Mouse (Mus musculus): ENCODE data around the gene Mnd1. TPM values are rescaled to one million over a fixed set of nuclear protein-coding genes. Genes with fewer than 3 reads are reported as not detected.

Mnd1 gene
- polyA plus RNA-seq, 1 experiment from 2014 or later: 10.5 TPM

DNA sequence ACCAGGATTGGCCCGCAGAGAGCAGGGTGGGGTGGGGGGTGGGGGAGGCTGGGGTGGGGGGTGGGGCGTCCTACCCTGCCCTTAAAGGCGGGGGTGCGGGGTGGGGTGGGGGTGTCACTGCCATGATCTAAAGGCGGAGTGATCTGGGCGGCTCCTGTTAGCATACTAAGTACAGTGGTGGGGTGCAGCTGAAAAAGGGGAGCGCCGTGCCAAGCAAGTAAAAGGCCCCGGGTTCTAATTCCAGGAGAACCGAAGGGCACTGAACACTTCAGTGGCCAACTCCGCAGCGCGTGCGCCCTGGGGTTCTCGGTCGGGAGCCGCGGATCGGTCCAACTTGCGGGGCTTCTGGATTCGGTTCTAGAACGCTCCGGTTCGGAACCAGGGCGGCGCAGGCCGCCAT is 440 bp downstream of the Mnd1 start:
- Histone ChIP-seq H3K36me3 (replicated peaks) (peaks cover 13% of the 10 kb centered on the region), H3K27ac (no peak overlapping the region), H3K9ac (peak overlapping the region; percentile 66), H3K9me3 (no peaks in the 10 kb centered on the region), H3K4me3 (replicated peaks) (peak overlapping the region; percentile 52), H3K4me2 (peak overlapping the region; percentile 94), H3K4me1 (peaks cover 12% of the 10 kb centered on the region; the same call in 1 of the 2 replicates), H3K27me3 (no peaks in the 10 kb centered on the region)
- 0% methylated on average over 27 of the region's 27 CpGs for WGBS
- ATAC-seq (ENCODE audit: low FRiP score): peak; percentile 25

DNA sequence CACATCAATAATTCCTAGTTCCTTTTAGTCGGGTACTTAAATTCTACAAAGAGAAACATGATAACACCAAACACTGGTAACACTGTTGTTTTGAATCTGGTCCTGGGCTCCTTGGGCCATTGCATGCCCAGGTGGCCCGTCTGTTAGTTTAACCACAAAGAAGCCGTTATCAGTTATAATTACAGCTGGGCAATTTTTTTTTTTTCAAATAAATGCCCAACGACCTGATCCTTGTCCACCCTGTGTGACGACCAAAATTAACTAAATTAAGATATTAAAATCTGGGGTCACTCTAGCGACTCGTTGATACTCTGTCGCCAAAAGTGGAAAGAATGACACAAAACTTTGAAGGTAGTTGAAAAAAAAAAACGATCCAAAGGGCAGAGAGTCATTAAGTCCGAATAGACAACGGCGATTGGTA is 855 bp downstream of the Mnd1 start:
- no peak overlapping the region for H3K9ac ChIP-seq
- H3K4me2 ChIP-seq: peak overlapping the region; percentile 94
- no peak overlapping the region for H3K27ac ChIP-seq
- H3K27me3 ChIP-seq: no peaks in the 10 kb centered on the region
- 13% methylated on average over 12 of the region's 12 CpGs for WGBS
- H3K4me1 ChIP-seq: peaks cover 12% of the 10 kb centered on the region; the same call in 1 of the 2 replicates
- no peak for ATAC-seq (ENCODE audit: low FRiP score)
- H3K9me3 ChIP-seq: no peaks in the 10 kb centered on the region
- peak overlapping the region; percentile 52 for H3K4me3 ChIP-seq (replicated peaks)
- peaks cover 8% of the 10 kb centered on the region for H3K36me3 ChIP-seq (replicated peaks)

DNA sequence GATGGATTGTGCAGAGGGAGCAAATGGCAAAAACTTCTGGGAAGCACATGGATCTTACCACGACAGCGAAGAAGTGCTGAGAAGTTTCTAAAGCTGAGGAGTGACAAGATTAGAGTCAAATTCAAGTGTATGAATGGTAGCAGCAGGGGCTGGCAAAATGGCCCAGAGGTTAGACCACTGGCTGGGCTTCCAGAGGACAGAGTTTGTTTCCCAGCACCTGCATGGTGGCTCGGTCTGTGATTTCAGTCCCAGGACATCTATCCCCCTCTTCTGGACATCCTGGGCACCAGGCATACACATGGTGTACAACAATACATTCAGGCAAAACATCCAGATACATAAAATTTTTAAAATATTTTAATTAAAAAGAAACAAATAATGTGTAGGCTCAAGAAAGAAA is 5.8 kb downstream of the Mnd1 start:
- Histone ChIP-seq H3K9me3 (no peaks in the 10 kb centered on the region), H3K36me3 (replicated peaks) (no peaks in the 10 kb centered on the region), H3K4me3 (replicated peaks) (no peak overlapping the region), H3K27me3 (no peaks in the 10 kb centered on the region), H3K4me1 (0 out of 2 replicates have a peak, but pooled peaks cover 3% of the 10 kb centered on the region), H3K27ac (no peak overlapping the region), H3K9ac (no peak overlapping the region), H3K4me2 (no peak overlapping the region)
- 97% methylated on average over 3 of the region's 3 CpGs for WGBS
- ATAC-seq (ENCODE audit: low FRiP score): no peak

DNA sequence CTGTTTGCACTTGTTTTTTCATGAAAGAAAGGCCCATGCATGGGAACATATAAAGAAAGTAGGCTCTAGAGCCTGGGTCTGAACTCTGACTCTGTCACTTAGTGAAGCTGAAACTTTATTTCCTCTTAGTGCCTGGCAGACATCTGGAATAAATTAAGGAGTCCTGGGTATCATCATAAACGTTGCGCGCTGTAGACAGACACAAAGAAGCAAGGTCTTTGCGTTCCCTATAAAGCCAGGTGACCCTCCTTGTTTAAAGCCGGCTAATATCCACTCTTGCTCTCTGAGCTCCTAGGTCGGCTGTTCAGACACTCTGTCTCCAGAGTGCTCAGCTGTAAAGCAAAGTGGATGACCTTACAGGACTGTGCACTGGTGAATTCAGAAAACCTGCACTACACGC is 14.6 kb downstream of the Mnd1 start:
- 86% methylated on average over 7 of the region's 7 CpGs for WGBS

DNA sequence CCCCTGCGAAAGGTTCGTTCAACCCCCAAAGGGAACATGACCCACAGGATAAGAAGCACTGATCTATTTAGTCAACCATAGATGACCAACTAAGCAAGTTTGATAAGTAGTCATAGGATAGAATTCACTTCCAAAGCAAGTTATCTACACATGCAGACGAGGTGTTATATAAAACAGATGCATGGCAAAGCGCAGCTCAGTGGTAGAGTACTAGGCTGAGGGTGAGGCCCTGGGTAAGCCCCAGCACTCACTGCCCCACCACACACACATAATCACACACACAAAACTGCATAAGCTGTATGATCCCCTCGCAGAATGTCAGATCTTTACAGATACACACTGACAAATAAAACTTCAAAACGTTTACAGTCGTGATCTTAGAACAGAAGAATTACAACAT is 19.1 kb downstream of the Mnd1 start:
- WGBS: 86% methylated on average over 7 of the region's 7 CpGs

More for the DNA sequence above, 14.6 kb downstream of the Mnd1 start:
- no peak overlapping the region for H3K9ac ChIP-seq
- no peaks in the 10 kb centered on the region for H3K36me3 ChIP-seq (replicated peaks)
- H3K27me3 ChIP-seq: no peaks in the 10 kb centered on the region
- H3K4me2 ChIP-seq: no peak overlapping the region
- no peaks in the 10 kb centered on the region for H3K4me1 ChIP-seq
- H3K4me3 ChIP-seq (replicated peaks): no peak overlapping the region
- no peaks in the 10 kb centered on the region for H3K9me3 ChIP-seq
- ATAC-seq (ENCODE audit: low FRiP score): no peak
- H3K27ac ChIP-seq: no peak overlapping the region

DNA sequence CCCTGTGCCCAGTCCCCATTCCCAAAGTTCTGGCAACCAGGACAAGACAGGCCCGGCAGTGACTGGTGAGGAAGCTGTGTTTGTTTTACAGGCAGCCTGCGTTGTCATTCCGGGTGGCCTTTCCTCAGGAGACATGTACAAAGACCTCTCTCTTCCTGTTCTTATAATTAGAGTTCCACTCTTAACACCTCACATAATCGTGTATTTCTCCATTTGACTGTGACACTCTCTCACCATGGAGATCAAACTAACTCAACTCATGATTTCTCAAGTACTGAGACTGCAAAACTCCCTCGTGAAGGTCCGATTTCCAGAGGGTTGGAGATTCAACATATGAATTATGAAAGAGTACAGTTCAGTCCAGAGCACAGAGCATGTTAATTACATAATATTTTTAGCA is 19.7 kb downstream of the Mnd1 start:
- no peak overlapping the region for H3K27ac ChIP-seq
- no peak overlapping the region for H3K9ac ChIP-seq
- H3K4me2 ChIP-seq: no peak overlapping the region
- H3K36me3 ChIP-seq (replicated peaks): no peaks in the 10 kb centered on the region
- no peaks in the 10 kb centered on the region for H3K27me3 ChIP-seq
- H3K9me3 ChIP-seq: no peaks in the 10 kb centered on the region
- 81% methylated on average over 6 of the region's 6 CpGs for WGBS
- no peak for ATAC-seq (ENCODE audit: low FRiP score)
- no peak overlapping the region for H3K4me3 ChIP-seq (replicated peaks)
- no peaks in the 10 kb centered on the region for H3K4me1 ChIP-seq

More for the DNA sequence above, 19.1 kb downstream of the Mnd1 start:
- Histone ChIP-seq H3K27me3 (no peaks in the 10 kb centered on the region), H3K36me3 (replicated peaks) (no peaks in the 10 kb centered on the region), H3K4me1 (no peaks in the 10 kb centered on the region), H3K9ac (no peak overlapping the region), H3K9me3 (no peaks in the 10 kb centered on the region), H3K4me2 (no peak overlapping the region), H3K4me3 (replicated peaks) (no peak overlapping the region), H3K27ac (no peak overlapping the region)
- no peak for ATAC-seq (ENCODE audit: low FRiP score)

DNA sequence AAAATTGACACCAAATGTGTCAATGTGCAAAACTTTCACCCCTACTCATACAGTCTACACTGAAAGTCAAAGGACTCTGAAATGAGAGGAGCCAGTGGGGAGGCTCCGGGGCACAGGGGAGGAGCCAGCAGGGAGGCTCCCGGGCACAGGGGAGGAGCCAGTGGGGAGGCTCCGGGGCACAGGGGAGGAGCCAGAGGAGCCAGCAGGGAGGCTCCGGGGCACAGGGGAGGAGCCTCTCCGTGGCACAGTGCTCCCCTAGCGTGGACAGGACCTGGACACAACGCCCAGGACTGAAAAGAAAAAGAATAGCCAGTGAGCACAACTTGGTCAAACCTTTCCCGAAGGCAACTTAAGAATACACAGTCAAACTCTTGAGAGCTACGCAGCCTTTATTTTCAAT is 20.2 kb downstream of the Mnd1 start:
- H3K27me3 ChIP-seq: no peaks in the 10 kb centered on the region
- H3K9me3 ChIP-seq: no peaks in the 10 kb centered on the region
- H3K36me3 ChIP-seq (replicated peaks): no peaks in the 10 kb centered on the region
- H3K4me2 ChIP-seq: no peak overlapping the region
- no peak overlapping the region for H3K27ac ChIP-seq
- H3K4me3 ChIP-seq (replicated peaks): no peak overlapping the region
- H3K4me1 ChIP-seq: no peaks in the 10 kb centered on the region
- peak; percentile 53; the same call in 1 of the 2 replicates for ATAC-seq (ENCODE audit: low FRiP score)
- no peak overlapping the region for H3K9ac ChIP-seq
- WGBS: 26% methylated on average over 9 of the region's 9 CpGs

DNA sequence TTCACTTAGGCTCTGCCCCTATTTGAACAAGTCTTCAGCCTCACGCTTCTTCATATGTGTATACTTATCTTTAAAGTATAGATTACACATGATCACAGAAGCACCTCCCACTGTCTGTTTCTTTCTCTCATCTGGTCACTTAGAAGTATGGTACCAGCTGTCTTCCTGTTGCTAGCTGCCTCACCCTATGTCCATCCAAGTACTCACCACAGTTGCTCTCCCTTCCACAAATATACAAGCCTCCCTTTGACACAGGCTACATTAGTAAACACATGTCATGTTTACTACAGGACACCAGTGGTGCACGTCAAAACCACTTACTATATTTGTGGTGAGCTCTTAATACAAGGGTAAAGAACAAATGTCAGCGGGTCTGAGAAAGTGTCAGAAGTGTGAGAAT is 24.2 kb downstream of the Mnd1 start:
- no peaks in the 10 kb centered on the region for H3K27me3 ChIP-seq
- ATAC-seq (ENCODE audit: low FRiP score): no peak
- no peak overlapping the region for H3K27ac ChIP-seq
- no peak overlapping the region for H3K4me3 ChIP-seq (replicated peaks)
- no peak overlapping the region for H3K4me2 ChIP-seq
- WGBS: 92% methylated on average over 3 of the region's 3 CpGs
- H3K9ac ChIP-seq: no peak overlapping the region
- no peaks in the 10 kb centered on the region for H3K9me3 ChIP-seq
- no peaks in the 10 kb centered on the region for H3K4me1 ChIP-seq
- H3K36me3 ChIP-seq (replicated peaks): no peaks in the 10 kb centered on the region

DNA sequence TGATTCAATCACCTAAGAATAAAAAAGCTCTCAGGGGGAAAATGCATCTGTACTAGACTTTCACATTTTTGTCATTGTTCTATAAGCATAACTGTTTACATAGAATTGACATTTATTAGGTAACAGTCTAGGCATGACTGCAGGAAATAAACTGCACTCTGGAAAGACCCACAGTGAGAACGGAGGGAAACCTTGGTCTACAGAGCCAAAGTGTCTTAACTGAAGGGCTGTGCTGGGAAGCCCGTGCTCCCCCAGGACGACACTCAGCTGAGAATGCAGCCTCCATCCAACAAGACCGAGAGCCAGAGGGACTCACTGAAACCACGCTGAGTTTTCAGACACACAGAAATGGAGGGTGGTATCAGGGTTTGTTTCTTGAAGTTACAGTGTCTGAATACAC is 24.8 kb downstream of the Mnd1 start:
- H3K9ac ChIP-seq: no peak overlapping the region
- no peaks in the 10 kb centered on the region for H3K9me3 ChIP-seq
- ATAC-seq (ENCODE audit: low FRiP score): no peak
- H3K27me3 ChIP-seq: no peaks in the 10 kb centered on the region
- WGBS: 82% methylated on average over 5 of the region's 5 CpGs
- H3K4me3 ChIP-seq (replicated peaks): no peak overlapping the region
- no peak overlapping the region for H3K27ac ChIP-seq
- no peaks in the 10 kb centered on the region for H3K4me1 ChIP-seq
- no peak overlapping the region for H3K4me2 ChIP-seq
- no peaks in the 10 kb centered on the region for H3K36me3 ChIP-seq (replicated peaks)

DNA sequence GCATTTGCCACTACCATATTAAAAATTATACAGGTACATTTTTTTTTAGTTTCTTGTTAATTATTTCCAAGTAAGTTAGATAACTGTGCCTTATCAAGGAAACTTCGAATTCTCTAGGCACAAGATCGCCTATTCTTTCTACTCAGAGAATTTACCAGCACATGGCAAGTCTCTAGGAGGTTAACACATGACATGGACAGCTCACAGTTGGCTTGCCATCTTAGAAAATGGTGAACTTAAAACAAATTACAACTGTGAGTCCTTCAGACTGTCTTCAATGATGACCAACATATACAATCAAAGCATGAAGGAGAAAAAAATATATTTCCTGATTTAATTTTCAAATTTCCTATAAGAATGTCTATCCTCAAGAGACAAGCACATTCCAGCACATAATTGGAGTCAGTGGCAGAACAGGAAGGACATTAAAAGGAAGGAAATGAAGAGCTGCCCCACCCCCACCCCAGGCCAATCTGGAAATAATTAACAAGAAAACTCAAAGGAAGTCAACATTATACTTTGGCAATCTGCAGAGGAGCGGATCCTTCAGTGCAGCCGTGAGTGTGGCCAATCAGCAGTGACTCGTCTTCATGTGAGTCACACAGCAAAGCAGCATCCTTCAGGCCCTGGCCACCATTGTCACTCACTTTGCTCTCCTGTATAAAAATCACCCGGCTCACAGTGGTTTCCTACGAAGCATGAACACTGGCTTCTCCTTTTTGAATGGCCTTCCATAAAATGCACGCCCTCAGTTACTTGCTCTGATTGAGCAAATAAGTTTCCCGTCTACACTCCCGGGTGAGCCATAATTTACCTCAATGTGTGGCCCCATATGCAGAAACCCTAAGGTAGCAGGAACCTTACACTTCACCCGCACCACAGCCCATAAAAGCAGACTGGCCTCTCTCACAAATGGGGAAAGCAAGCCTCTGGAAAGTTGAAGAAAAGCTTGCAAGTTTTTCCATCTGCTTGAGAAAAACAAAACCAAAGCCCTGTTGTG is 26.4 kb downstream of the Mnd1 start:
- WGBS: 80% methylated on average over 11 of the region's 11 CpGs

DNA sequence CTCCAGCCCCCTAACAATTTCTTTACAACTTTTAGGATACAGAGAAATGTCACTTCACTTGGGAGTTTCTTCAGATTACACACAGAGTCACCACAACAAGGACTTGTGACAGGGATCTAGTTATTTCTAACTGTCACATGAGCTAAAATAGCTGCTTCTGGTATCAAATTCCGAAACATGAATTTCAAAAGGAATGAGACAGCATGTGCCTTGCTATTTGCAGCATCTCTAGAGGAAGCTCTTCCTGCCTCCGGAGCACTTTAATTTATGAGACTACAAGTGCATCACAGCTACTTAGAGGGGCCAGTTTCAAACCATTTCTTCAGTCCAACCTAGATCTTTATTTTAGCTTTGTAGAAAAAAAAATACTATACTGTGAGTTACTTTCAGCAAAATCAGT is 28.2 kb downstream of the Mnd1 start:
- no peaks in the 10 kb centered on the region for H3K9me3 ChIP-seq
- no peak for ATAC-seq (ENCODE audit: low FRiP score)
- no peaks in the 10 kb centered on the region for H3K27me3 ChIP-seq
- H3K4me3 ChIP-seq (replicated peaks): no peak overlapping the region
- no peaks in the 10 kb centered on the region for H3K4me1 ChIP-seq
- no peak overlapping the region for H3K4me2 ChIP-seq
- H3K36me3 ChIP-seq (replicated peaks): no peaks in the 10 kb centered on the region
- H3K9ac ChIP-seq: no peak overlapping the region
- 84% methylated on average over 2 of the region's 2 CpGs for WGBS
- no peak overlapping the region for H3K27ac ChIP-seq

More for the DNA sequence above, 26.4 kb downstream of the Mnd1 start:
- Histone ChIP-seq H3K4me3 (replicated peaks) (no peak overlapping the region), H3K27me3 (no peaks in the 10 kb centered on the region), H3K36me3 (replicated peaks) (no peaks in the 10 kb centered on the region), H3K4me1 (no peaks in the 10 kb centered on the region), H3K27ac (no peak overlapping the region), H3K9ac (no peak overlapping the region), H3K4me2 (no peak overlapping the region), H3K9me3 (no peaks in the 10 kb centered on the region)
- ATAC-seq (ENCODE audit: low FRiP score): no peak

DNA sequence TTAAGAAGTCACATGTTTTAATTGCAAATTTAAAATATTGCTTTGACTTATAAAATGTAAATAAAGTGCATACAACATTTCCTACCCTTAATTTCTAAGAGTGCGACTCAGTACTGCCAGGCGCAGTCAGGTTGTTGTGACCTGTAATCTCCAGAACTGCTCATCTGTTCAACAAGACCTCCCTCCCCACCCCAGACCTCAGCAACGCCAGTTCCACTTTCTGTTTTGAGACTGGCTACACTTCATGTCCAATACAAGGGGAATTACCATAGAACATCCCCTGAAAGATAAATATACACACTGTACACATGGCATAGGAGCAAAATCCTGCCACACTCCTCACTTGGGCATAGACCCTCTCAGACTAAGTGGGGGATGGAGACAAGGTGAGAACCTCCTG is 28.9 kb downstream of the Mnd1 start:
- Histone ChIP-seq H3K4me3 (replicated peaks) (no peak overlapping the region), H3K4me2 (no peak overlapping the region), H3K36me3 (replicated peaks) (no peaks in the 10 kb centered on the region), H3K9me3 (no peaks in the 10 kb centered on the region), H3K27ac (no peak overlapping the region), H3K27me3 (no peaks in the 10 kb centered on the region), H3K9ac (no peak overlapping the region), H3K4me1 (no peaks in the 10 kb centered on the region)
- 85% methylated on average over 3 of the region's 3 CpGs for WGBS
- no peak for ATAC-seq (ENCODE audit: low FRiP score)

All from forebrain, embryonic 12.5 days (tissue).